Mouse (Mus musculus): Measurements from ENCODE around the gene Plcb4.

- TF ChIP-seq USF1 (IDR thresholded peaks at IDR 0.05; ENCODE audit: low read depth, low read length) (no peak), CTCF (conservative IDR thresholded peaks at IDR 0.05 in 1 of 2, IDR thresholded peaks at IDR 0.05 in 1 of 2; ENCODE audit: low read depth in 2 of 2, low read length in 2 of 2) (no peak), ZNF384 (IDR thresholded peaks at IDR 0.05; ENCODE audit: low read depth, low read length) (no peak), USF2 (conservative IDR thresholded peaks at IDR 0.05; ENCODE audit: low read depth, low read length) (no peak), POLR2A (IDR thresholded peaks at IDR 0.05; ENCODE audit: low read depth, low read length) (no peak), ZMIZ1 (IDR thresholded peaks at IDR 0.05; ENCODE audit: low read depth, low read length) (no peak), MAX (IDR thresholded peaks at IDR 0.05; ENCODE audit: low read length) (no peak)
Observed at GRCm38 (mm10) chr2:135875549-135875948, 216.7 kb downstream of the Plcb4 start.

Data from CH12.LX (cell line).